Mouse (Mus musculus) kidney, embryonic 14.5 days (tissue): ENCODE measurements around the gene Rp2. TPM values are rescaled to one million over a fixed set of nuclear protein-coding genes. Genes with fewer than 3 reads are reported as not detected.
"Not testable (repeated sequence)": the region's sequence is repeated elsewhere in the genome, so short reads cannot be mapped to it uniquely, and the experiment has no call there.

Experiments used
- ATAC-seq: fragments of 200-750 bp; cut with Nextera tagmentation; 2 replicates; pipeline ENCODE4 v1.8.0; 2017; ENCODE audit warnings: moderate number of reproducible peaks, mild to moderate bottlenecking, moderate TSS enrichment, moderate library complexity; ENCODE audit not compliant: low FRiP score, low TSS enrichment
- H3K27ac ChIP-seq: fragments of 300-500 bp; sonication (generic); 2 replicates; pipeline ENCODE4 v1.5.1; 2014; ENCODE audit warnings: low read depth, mild to moderate bottlenecking, low read length, moderate library complexity, mixed read lengths
- H3K27me3 ChIP-seq: fragments of 300-500 bp; sonication (generic); 2 replicates; pipeline ENCODE4 v1.6.1; 2014; ENCODE audit warnings: mild to moderate bottlenecking, low read length; ENCODE audit not compliant: control insufficient read depth, insufficient read depth
- H3K36me3 ChIP-seq: fragments of 300-500 bp; sonication (generic); 2 replicates; pipeline ENCODE4 v1.6.1; 2014; ENCODE audit warnings: low read length, mixed read lengths; ENCODE audit not compliant: control insufficient read depth, insufficient read depth
- H3K4me1 ChIP-seq: fragments of 300-500 bp; sonication (generic); 2 replicates; pipeline ENCODE4 v1.6.1; 2014; ENCODE audit warnings: low read length, mixed read lengths; ENCODE audit not compliant: control insufficient read depth, insufficient read depth
- H3K4me2 ChIP-seq: fragments of 300-500 bp; sonication (generic); replicated peaks from 2 replicates; pipeline ENCODE4 v1.6.1; 2014; ENCODE audit warnings: low read depth, mild to moderate bottlenecking, low read length
- H3K4me3 ChIP-seq: fragments of 300-500 bp; sonication (generic); 2 replicates; pipeline ENCODE4 v1.5.1; 2014; ENCODE audit warnings: mild to moderate bottlenecking, low read length
- H3K9ac ChIP-seq: fragments of 300-500 bp; sonication (generic); 2 replicates; pipeline ENCODE4 v1.6.1; 2014; ENCODE audit warnings: low read depth, mild to moderate bottlenecking, low read length, moderate library complexity
- H3K9me3 ChIP-seq: fragments of 300-500 bp; sonication (generic); 2 replicates; pipeline ENCODE4 v1.6.1; 2016; ENCODE audit warnings: low read length; ENCODE audit not compliant: control insufficient read depth
- WGBS: fragments of 180-500 bp; shearing (Covaris S2); extraction: QIAGEN DNeasy Blood & Tissue Kit; methylation state at CpG from one replicate; pipeline ENCODE4 v1.1.7; 2014; 5-methylcytosine and 5-hydroxymethylcytosine counted together
- polyA plus RNA-seq: library from polyadenylated mRNA; unstranded; fragments of >200 nt; fragmentation: Nextera tagmentation; extraction: Ambion mirVana; gene quantifications from 2 replicates; pipeline ENCODE4 v1.2.1, GENCODE M21; 2014

The Rp2 gene
- polyA plus RNA-seq, result 12.4 and 22.3 TPM in 2 replicates

- H3K9ac ChIP-seq, result peak within 1 kb of the TSS; percentile 72
- no peaks in the 10 kb centered on the region for H3K9me3 ChIP-seq
- H3K27me3 ChIP-seq, result no peaks in the 10 kb centered on the region
- peak within 1 kb of the TSS; percentile 49 for H3K4me2 ChIP-seq
- H3K27ac ChIP-seq, result no peak within 1 kb of the TSS
- peak; percentile 100 for ATAC-seq
- 22% methylated on average over 35 of the region's 35 CpGs for WGBS
- no peaks in the 10 kb centered on the region for H3K36me3 ChIP-seq
- H3K4me1 ChIP-seq, result no peaks in the 10 kb centered on the region
- H3K4me3 ChIP-seq, result peak within 1 kb of the TSS; percentile 61
Measured at GRCm38 (mm10) chrX:20364391-20365365, at the start of gene Rp2. Gene Rp2 (plus strand): TSS chrX:20364481.

- H3K9ac ChIP-seq, result no peak overlapping the region
- WGBS, result 77% methylated on average over 1 of the region's 1 CpGs
- H3K4me2 ChIP-seq, result no peak overlapping the region
- H3K9me3 ChIP-seq, result no peaks in the 10 kb centered on the region
- no peaks in the 10 kb centered on the region for H3K4me1 ChIP-seq
- no peaks in the 10 kb centered on the region for H3K36me3 ChIP-seq
- no peak for ATAC-seq
- no peak overlapping the region for H3K27ac ChIP-seq
- H3K4me3 ChIP-seq, result no peak overlapping the region
- no peaks in the 10 kb centered on the region for H3K27me3 ChIP-seq
Measured at GRCm38 (mm10) chrX:20332756-20333155, 31.5 kb upstream of the Rp2 start.

GRCm38 (mm10) chrX:20335722-20336121, 28.6 kb upstream of the Rp2 start:
- Histone ChIP-seq H3K9ac (no peak overlapping the region), H3K9me3 (no peaks in the 10 kb centered on the region), H3K4me1 (no peaks in the 10 kb centered on the region), H3K4me3 (no peak overlapping the region), H3K27me3 (no peaks in the 10 kb centered on the region), H3K27ac (no peak overlapping the region), H3K4me2 (no peak overlapping the region), H3K36me3 (no peaks in the 10 kb centered on the region)
- 25% methylated on average over 2 of the region's 2 CpGs for WGBS
- ATAC-seq, result no peak

- Histone ChIP-seq H3K4me1 (no peaks in the 10 kb centered on the region), H3K4me2 (no peak overlapping the region), H3K9me3 (no peaks in the 10 kb centered on the region), H3K9ac (no peak overlapping the region), H3K36me3 (no peaks in the 10 kb centered on the region), H3K27ac (no peak overlapping the region), H3K4me3 (no peak overlapping the region), H3K27me3 (no peaks in the 10 kb centered on the region)
- ATAC-seq, result no peak
Measured at GRCm38 (mm10) chrX:20344980-20345379, 19.3 kb upstream of the Rp2 start.

- no peak overlapping the region for H3K9ac ChIP-seq
- WGBS, result 62% methylated on average over 3 of the region's 3 CpGs
- no peaks in the 10 kb centered on the region for H3K36me3 ChIP-seq
- H3K4me1 ChIP-seq, result no peaks in the 10 kb centered on the region
- H3K27ac ChIP-seq, result no peak overlapping the region
- no peaks in the 10 kb centered on the region for H3K9me3 ChIP-seq
- no peak for ATAC-seq
- no peak overlapping the region for H3K4me3 ChIP-seq
- H3K27me3 ChIP-seq, result no peaks in the 10 kb centered on the region
- no peak overlapping the region for H3K4me2 ChIP-seq
Measured at GRCm38 (mm10) chrX:20346355-20346754, 17.9 kb upstream of the Rp2 start.

GRCm38 (mm10) chrX:20350241-20350640, 14.0 kb upstream of the Rp2 start:
- not testable (repeated sequence) for H3K9ac ChIP-seq, H3K27me3 ChIP-seq, H3K27ac ChIP-seq, H3K36me3 ChIP-seq, H3K4me3 ChIP-seq, ATAC-seq, H3K9me3 ChIP-seq, H3K4me1 ChIP-seq, H3K4me2 ChIP-seq
- 93% methylated on average over 3 of the region's 4 CpGs for WGBS

- 89% methylated on average over 1 of the region's 1 CpGs for WGBS
- Histone ChIP-seq H3K9ac (no peak overlapping the region), H3K4me1 (no peaks in the 10 kb centered on the region), H3K27me3 (no peaks in the 10 kb centered on the region), H3K36me3 (no peaks in the 10 kb centered on the region), H3K9me3 (no peaks in the 10 kb centered on the region), H3K4me3 (no peak overlapping the region), H3K27ac (no peak overlapping the region), H3K4me2 (no peak overlapping the region)
- no peak for ATAC-seq
Measured at GRCm38 (mm10) chrX:20355283-20355682, 9.0 kb upstream of the Rp2 start.

GRCm38 (mm10) chrX:20356309-20356708, 8.0 kb upstream of the Rp2 start:
- 44% methylated on average over 3 of the region's 3 CpGs for WGBS
- Histone ChIP-seq H3K27me3 (no peaks in the 10 kb centered on the region), H3K36me3 (no peaks in the 10 kb centered on the region), H3K27ac (no peak overlapping the region), H3K4me2 (no peak overlapping the region), H3K9ac (no peak overlapping the region), H3K9me3 (no peaks in the 10 kb centered on the region), H3K4me1 (no peaks in the 10 kb centered on the region), H3K4me3 (no peak overlapping the region)
- no peak for ATAC-seq

- 68% methylated on average over 1 of the region's 1 CpGs for WGBS
- no peaks in the 10 kb centered on the region for H3K27me3 ChIP-seq
- H3K4me1 ChIP-seq, result no peaks in the 10 kb centered on the region
- H3K27ac ChIP-seq, result no peak overlapping the region
- peak overlapping the region; percentile 11; the same call in 1 of the 2 replicates for H3K4me2 ChIP-seq
- peak overlapping the region; percentile 9; the same call in 1 of the 2 replicates for H3K4me3 ChIP-seq
- H3K36me3 ChIP-seq, result no peaks in the 10 kb centered on the region
- no peak overlapping the region for H3K9ac ChIP-seq
- no peaks in the 10 kb centered on the region for H3K9me3 ChIP-seq
- ATAC-seq, result no peak
Measured at GRCm38 (mm10) chrX:20366036-20366435, 1.8 kb downstream of the Rp2 start.
